Mouse (Mus musculus): ENCODE measurements at regions not wholly inside any gene's neighbourhood (a gene's known extent, or its start where the extent isn't known, plus 50 kb on each side); places are given as distances from the start of the nearest gene placed in this dataset.
"Not testable (repeated sequence)": the region's sequence is repeated elsewhere in the genome, so short reads cannot be mapped to it uniquely, and the experiment has no call there.

- no peak overlapping the region for H3K4me2 ChIP-seq (replicated peaks)
- H3K36me3 ChIP-seq: no peaks in the 10 kb centered on the region
- no peak; the same call in 1 of the 2 replicates for ATAC-seq (ENCODE audit: low FRiP score, low read depth)
- 29% methylated on average over 4 of the region's 4 CpGs for WGBS
- H3K27ac ChIP-seq (replicated peaks): no peak overlapping the region
- H3K4me3 ChIP-seq: no peak overlapping the region
- no peaks in the 10 kb centered on the region for H3K9me3 ChIP-seq
- no peaks in the 10 kb centered on the region; the same call in 1 of the 2 replicates for H3K27me3 ChIP-seq
- H3K4me1 ChIP-seq: peaks cover 14% of the 10 kb centered on the region
- no peak overlapping the region for H3K9ac ChIP-seq (replicated peaks)
Measured at GRCm38 (mm10) chr14:76735107-76735506, 178.4 kb upstream of the Serp2 start.

GRCm38 (mm10) chr14:76733258-76733823 lies 176.7 kb upstream of the Serp2 start:
- WGBS: 85% methylated on average over 8 of the region's 8 CpGs
- Histone ChIP-seq H3K4me1 (peaks cover 7% of the 10 kb centered on the region), H3K4me2 (replicated peaks) (no peak overlapping the region), H3K9ac (replicated peaks) (no peak overlapping the region), H3K36me3 (no peaks in the 10 kb centered on the region), H3K9me3 (no peaks in the 10 kb centered on the region), H3K27ac (replicated peaks) (no peak overlapping the region), H3K27me3 (no peaks in the 10 kb centered on the region; the same call in 1 of the 2 replicates), H3K4me3 (no peak overlapping the region)
- ATAC-seq (ENCODE audit: low FRiP score, low read depth): no peak

GRCm38 (mm10) chr14:76731096-76731986 lies 174.7 kb upstream of the Serp2 start:
- Histone ChIP-seq H3K4me3 (no peak overlapping the region), H3K4me1 (peaks cover 7% of the 10 kb centered on the region), H3K9me3 (no peaks in the 10 kb centered on the region), H3K36me3 (no peaks in the 10 kb centered on the region), H3K4me2 (replicated peaks) (no peak overlapping the region), H3K27me3 (no peaks in the 10 kb centered on the region; the same call in 1 of the 2 replicates), H3K27ac (replicated peaks) (no peak overlapping the region), H3K9ac (replicated peaks) (no peak overlapping the region)
- 90% methylated on average over 19 of the region's 19 CpGs for WGBS
- no peak for ATAC-seq (ENCODE audit: low FRiP score, low read depth)

- Histone ChIP-seq H3K36me3 (no peaks in the 10 kb centered on the region), H3K4me2 (replicated peaks) (no peak overlapping the region), H3K4me1 (0 out of 2 replicates have a peak, but pooled peaks cover 4% of the 10 kb centered on the region), H3K9ac (replicated peaks) (no peak overlapping the region), H3K4me3 (no peak overlapping the region), H3K27ac (replicated peaks) (no peak overlapping the region), H3K9me3 (no peaks in the 10 kb centered on the region), H3K27me3 (no peaks in the 10 kb centered on the region)
- no peak for ATAC-seq (ENCODE audit: low FRiP score, low read depth)
- 93% methylated on average over 2 of the region's 2 CpGs for WGBS
Measured at GRCm38 (mm10) chr14:76725844-76726243, 169.2 kb upstream of the Serp2 start.

- 97% methylated on average over 4 of the region's 4 CpGs for WGBS
- not testable (repeated sequence) for H3K4me1 ChIP-seq
Measured at GRCm38 (mm10) chr14:76725231-76725630, 168.5 kb upstream of the Serp2 start.

GRCm38 (mm10) chr14:76724826-76725225 lies 168.1 kb upstream of the Serp2 start:
- H3K9me3 ChIP-seq: no peaks in the 10 kb centered on the region
- H3K4me2 ChIP-seq (replicated peaks): no peak overlapping the region
- WGBS: 90% methylated on average over 8 of the region's 8 CpGs
- no peak for ATAC-seq (ENCODE audit: low FRiP score, low read depth)
- H3K36me3 ChIP-seq: no peaks in the 10 kb centered on the region
- H3K4me1 ChIP-seq: 0 out of 2 replicates have a peak, but pooled peaks cover 4% of the 10 kb centered on the region
- no peaks in the 10 kb centered on the region for H3K27me3 ChIP-seq
- no peak overlapping the region for H3K4me3 ChIP-seq
- no peak overlapping the region for H3K9ac ChIP-seq (replicated peaks)
- H3K27ac ChIP-seq (replicated peaks): no peak overlapping the region

More at GRCm38 (mm10) chr14:76725231-76725630, 168.5 kb upstream of the Serp2 start:
- not testable (repeated sequence) for H3K4me3 ChIP-seq; H3K9ac ChIP-seq (replicated peaks); ATAC-seq (ENCODE audit: low FRiP score, low read depth); H3K27me3 ChIP-seq; H3K9me3 ChIP-seq; H3K36me3 ChIP-seq; H3K4me2 ChIP-seq (replicated peaks); H3K27ac ChIP-seq (replicated peaks)

GRCm38 (mm10) chr14:76724395-76724794 lies 167.7 kb upstream of the Serp2 start:
- Histone ChIP-seq H3K36me3 (no peaks in the 10 kb centered on the region), H3K27me3 (no peaks in the 10 kb centered on the region), H3K27ac (replicated peaks) (no peak overlapping the region), H3K4me2 (replicated peaks) (no peak overlapping the region), H3K9me3 (no peaks in the 10 kb centered on the region), H3K9ac (replicated peaks) (no peak overlapping the region), H3K4me3 (no peak overlapping the region), H3K4me1 (0 out of 2 replicates have a peak, but pooled peaks cover 4% of the 10 kb centered on the region)
- WGBS: 83% methylated on average over 8 of the region's 8 CpGs
- no peak for ATAC-seq (ENCODE audit: low FRiP score, low read depth)

- ATAC-seq (ENCODE audit: low FRiP score, low read depth): no peak
- H3K9ac ChIP-seq (replicated peaks): no peak overlapping the region
- no peak overlapping the region for H3K4me2 ChIP-seq (replicated peaks)
- H3K36me3 ChIP-seq: no peaks in the 10 kb centered on the region
- H3K27ac ChIP-seq (replicated peaks): no peak overlapping the region
- H3K27me3 ChIP-seq: no peaks in the 10 kb centered on the region
- 0 out of 2 replicates have a peak, but pooled peaks cover 4% of the 10 kb centered on the region for H3K4me1 ChIP-seq
- H3K9me3 ChIP-seq: no peaks in the 10 kb centered on the region
- H3K4me3 ChIP-seq: no peak overlapping the region
- WGBS: 49% methylated on average over 4 of the region's 4 CpGs
Measured at GRCm38 (mm10) chr14:76723551-76723950, 166.9 kb upstream of the Serp2 start.

GRCm38 (mm10) chr14:76722297-76722696 lies 165.6 kb upstream of the Serp2 start:
- H3K36me3 ChIP-seq: no peaks in the 10 kb centered on the region

GRCm38 (mm10) chr14:76721751-76722150 lies 165.1 kb upstream of the Serp2 start:
- Histone ChIP-seq H3K9me3 (no peaks in the 10 kb centered on the region), H3K27me3 (no peaks in the 10 kb centered on the region), H3K4me3 (no peak overlapping the region), H3K36me3 (no peaks in the 10 kb centered on the region), H3K27ac (replicated peaks) (no peak overlapping the region), H3K9ac (replicated peaks) (no peak overlapping the region), H3K4me2 (replicated peaks) (no peak overlapping the region), H3K4me1 (0 out of 2 replicates have a peak, but pooled peaks cover 4% of the 10 kb centered on the region)
- no peak for ATAC-seq (ENCODE audit: low FRiP score, low read depth)
- WGBS: 91% methylated on average over 9 of the region's 9 CpGs

More at GRCm38 (mm10) chr14:76722297-76722696, 165.6 kb upstream of the Serp2 start:
- Histone ChIP-seq H3K27ac (replicated peaks) (no peak overlapping the region), H3K27me3 (no peaks in the 10 kb centered on the region), H3K4me1 (0 out of 2 replicates have a peak, but pooled peaks cover 4% of the 10 kb centered on the region), H3K4me2 (replicated peaks) (no peak overlapping the region), H3K9ac (replicated peaks) (no peak overlapping the region), H3K4me3 (no peak overlapping the region), H3K9me3 (no peaks in the 10 kb centered on the region)
- ATAC-seq (ENCODE audit: low FRiP score, low read depth): no peak
- 90% methylated on average over 5 of the region's 5 CpGs for whole genome bisulfite sequencing

GRCm38 (mm10) chr14:76717081-76717480 lies 160.4 kb upstream of the Serp2 start:
- Histone ChIP-seq H3K27ac (replicated peaks) (no peak overlapping the region), H3K4me1 (no peaks in the 10 kb centered on the region), H3K4me2 (replicated peaks) (no peak overlapping the region), H3K9ac (replicated peaks) (no peak overlapping the region), H3K36me3 (no peaks in the 10 kb centered on the region), H3K4me3 (no peak overlapping the region), H3K27me3 (no peaks in the 10 kb centered on the region), H3K9me3 (no peaks in the 10 kb centered on the region)
- ATAC-seq (ENCODE audit: low FRiP score, low read depth): no peak
- 94% methylated on average over 3 of the region's 3 CpGs for WGBS

- 92% methylated on average over 4 of the region's 4 CpGs for WGBS
- H3K9ac ChIP-seq (replicated peaks): no peak overlapping the region
- H3K36me3 ChIP-seq: no peaks in the 10 kb centered on the region
- no peak for ATAC-seq (ENCODE audit: low FRiP score, low read depth)
- no peaks in the 10 kb centered on the region for H3K9me3 ChIP-seq
- no peaks in the 10 kb centered on the region for H3K27me3 ChIP-seq
- no peak overlapping the region for H3K4me3 ChIP-seq
- H3K27ac ChIP-seq (replicated peaks): no peak overlapping the region
- no peaks in the 10 kb centered on the region for H3K4me1 ChIP-seq
- H3K4me2 ChIP-seq (replicated peaks): no peak overlapping the region
Measured at GRCm38 (mm10) chr14:76714727-76715126, 158.0 kb upstream of the Serp2 start.

Measured in midbrain, embryonic 12.5 days (tissue).